Mouse (Mus musculus) liver (tissue): ENCODE results near the gene Tmem238l.

Source experiments
- DNase-seq: peaks from one replicate; pipeline ENCODE4 v3.0.0-alpha.2; 2020; ENCODE audit warnings: mixed read lengths

The Tmem238l gene

GRCm38 (mm10) chr11:66956303-66956702, at the start of gene Tmem238l:
Gene Tmem238l (plus strand): TSS chr11:66956638.
- DNase-seq, result no peak

GRCm38 (mm10) chr11:66911811-66912210, 44.6 kb upstream of the Tmem238l start, which contains the start of gene Pirt:
Gene Pirt (plus strand): TSS chr11:66911981.
- no peak for DNase-seq

GRCm38 (mm10) chr11:66912531-66913458, 43.6 kb upstream of the Tmem238l start:
- peak; percentile 68 for DNase-seq

GRCm38 (mm10) chr11:66914249-66914648, 42.2 kb upstream of the Tmem238l start:
- peak; percentile 61 for DNase-seq

GRCm38 (mm10) chr11:66920012-66920411, 36.4 kb upstream of the Tmem238l start:
- no peak for DNase-seq

GRCm38 (mm10) chr11:66924095-66924823, 32.2 kb upstream of the Tmem238l start:
- no peak for DNase-seq

GRCm38 (mm10) chr11:66928311-66928710, 28.1 kb upstream of the Tmem238l start:
- DNase-seq, result no peak

- no peak for DNase-seq
Observed at GRCm38 (mm10) chr11:66932827-66933599, 23.4 kb upstream of the Tmem238l start.

GRCm38 (mm10) chr11:66934428-66935173, 21.8 kb upstream of the Tmem238l start:
- no peak for DNase-seq

GRCm38 (mm10) chr11:66942011-66942410, 14.4 kb upstream of the Tmem238l start:
- no peak for DNase-seq

- DNase-seq, result no peak
Observed at GRCm38 (mm10) chr11:66945224-66945767, 11.1 kb upstream of the Tmem238l start.

GRCm38 (mm10) chr11:66946521-66946920, 9.9 kb upstream of the Tmem238l start:
- DNase-seq, result no peak

GRCm38 (mm10) chr11:66946922-66947321, 9.5 kb upstream of the Tmem238l start:
- no peak for DNase-seq

- DNase-seq, result no peak
Observed at GRCm38 (mm10) chr11:66960797-66961196, 4.4 kb downstream of the Tmem238l start.

GRCm38 (mm10) chr11:66961447-66962176, 5.2 kb downstream of the Tmem238l start:
- no peak for DNase-seq

- DNase-seq, result no peak
Observed at GRCm38 (mm10) chr11:66963462-66963861, 7.0 kb downstream of the Tmem238l start.

- no peak for DNase-seq
Observed at GRCm38 (mm10) chr11:66966500-66967116, 10.2 kb downstream of the Tmem238l start.

GRCm38 (mm10) chr11:66968575-66968974, 12.1 kb downstream of the Tmem238l start:
- no peak for DNase-seq

- DNase-seq, result no peak
Observed at GRCm38 (mm10) chr11:66973507-66973906, 17.1 kb downstream of the Tmem238l start.

- no peak for DNase-seq
Observed at GRCm38 (mm10) chr11:66975606-66976330, 19.3 kb downstream of the Tmem238l start.
